Mouse (Mus musculus): ENCODE measurements around the gene Tescl.

GRCm38 (mm10) chr7:24296386-24296785 lies 37.4 kb downstream of the Tescl start:
- TF ChIP-seq MEF2A (IDR thresholded peaks at IDR 0.05; ENCODE audit: extremely low read depth, insufficient replicate concordance, low read depth, low read length, poor library complexity, severe bottlenecking) (no peak), ZKSCAN1 (IDR thresholded peaks at IDR 0.05; ENCODE audit: low read depth, low read length) (no peak), CTCF (IDR thresholded peaks at IDR 0.05 in 2 of 3, conservative IDR thresholded peaks at IDR 0.05 in 1 of 3; ENCODE audit: control insufficient read depth in 1 of 3, insufficient read depth in 1 of 3, low read depth in 2 of 3, low read length in 3 of 3, poor library complexity in 1 of 3, severe bottlenecking in 1 of 3) (no peak), SMC3 (IDR thresholded peaks at IDR 0.05; ENCODE audit: low read depth, low read length) (no peak), GATA1 (IDR thresholded peaks at IDR 0.05; ENCODE audit: low read depth, low read length) (no peak), E2F4 (IDR thresholded peaks at IDR 0.05; ENCODE audit: borderline replicate concordance, low read depth, low read length) (no peak), UBTF (IDR thresholded peaks at IDR 0.05; ENCODE audit: borderline replicate concordance, insufficient read depth, low read depth, low read length) (no peak), MYB (IDR thresholded peaks at IDR 0.05; ENCODE audit: low read depth, low read length) (no peak)

All from MEL (cell line).